Mouse (Mus musculus): ENCODE results near the gene Tnr. TPM values are rescaled to one million over a fixed set of nuclear protein-coding genes. Genes with fewer than 3 reads are reported as not detected.
A peak's percentile ranks its signal among the peaks of the same experiment; 100 is the strongest.

Tnr gene
- polyA plus RNA-seq (2012; rRNA removed): 3.9 and 6.9 TPM in 2 replicates

- DNase-seq (ENCODE audit: low read depth): peak; percentile 90
- TF ChIP-seq POLR2A (IDR thresholded peaks at IDR 0.05; ENCODE audit: borderline replicate concordance, extremely low read depth, insufficient read depth, insufficient read length, poor library complexity, severe bottlenecking): no peak
- peak; percentile 69; the same call in 1 of the 2 replicates for TF ChIP-seq CTCF (IDR thresholded peaks at IDR 0.05; ENCODE audit: borderline replicate concordance, extremely low read depth, insufficient read depth, insufficient read length)
Observed at GRCm38 (mm10) chr1:159523578-159523977, at the start of gene Tnr. TSS of gene Tnr (plus strand) at chr1:159523769.

GRCm38 (mm10) chr1:159489853-159490435 lies 33.6 kb upstream of the Tnr start:
- no peak for TF ChIP-seq CTCF (IDR thresholded peaks at IDR 0.05; ENCODE audit: borderline replicate concordance, extremely low read depth, insufficient read depth, insufficient read length)
- TF ChIP-seq POLR2A (IDR thresholded peaks at IDR 0.05; ENCODE audit: borderline replicate concordance, extremely low read depth, insufficient read depth, insufficient read length, poor library complexity, severe bottlenecking): no peak
- no peak for DNase-seq (ENCODE audit: low read depth)

DNA sequence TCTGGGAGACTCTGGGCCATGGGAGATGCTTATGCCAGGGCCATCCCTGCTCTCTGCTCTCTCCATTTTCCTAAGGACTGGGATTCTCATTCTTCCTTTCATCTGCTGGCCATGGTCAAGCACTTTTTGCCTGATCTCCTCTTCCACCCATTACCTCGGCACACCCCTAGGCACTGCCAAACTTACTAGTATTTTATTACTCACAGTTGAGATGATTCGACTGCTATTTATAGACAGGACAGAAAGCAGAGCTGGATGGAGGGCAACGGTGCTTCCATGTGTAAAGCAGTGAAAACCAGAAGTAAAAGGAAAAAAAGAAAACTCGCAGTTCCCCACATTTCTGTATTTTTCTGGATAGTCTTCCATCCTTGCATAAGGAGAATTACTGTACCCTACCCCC lies 31.0 kb upstream of the Tnr start:
- DNase-seq (ENCODE audit: low read depth): no peak
- TF ChIP-seq CTCF (IDR thresholded peaks at IDR 0.05; ENCODE audit: borderline replicate concordance, extremely low read depth, insufficient read depth, insufficient read length) (no peak), POLR2A (IDR thresholded peaks at IDR 0.05; ENCODE audit: borderline replicate concordance, extremely low read depth, insufficient read depth, insufficient read length, poor library complexity, severe bottlenecking) (no peak)

DNA sequence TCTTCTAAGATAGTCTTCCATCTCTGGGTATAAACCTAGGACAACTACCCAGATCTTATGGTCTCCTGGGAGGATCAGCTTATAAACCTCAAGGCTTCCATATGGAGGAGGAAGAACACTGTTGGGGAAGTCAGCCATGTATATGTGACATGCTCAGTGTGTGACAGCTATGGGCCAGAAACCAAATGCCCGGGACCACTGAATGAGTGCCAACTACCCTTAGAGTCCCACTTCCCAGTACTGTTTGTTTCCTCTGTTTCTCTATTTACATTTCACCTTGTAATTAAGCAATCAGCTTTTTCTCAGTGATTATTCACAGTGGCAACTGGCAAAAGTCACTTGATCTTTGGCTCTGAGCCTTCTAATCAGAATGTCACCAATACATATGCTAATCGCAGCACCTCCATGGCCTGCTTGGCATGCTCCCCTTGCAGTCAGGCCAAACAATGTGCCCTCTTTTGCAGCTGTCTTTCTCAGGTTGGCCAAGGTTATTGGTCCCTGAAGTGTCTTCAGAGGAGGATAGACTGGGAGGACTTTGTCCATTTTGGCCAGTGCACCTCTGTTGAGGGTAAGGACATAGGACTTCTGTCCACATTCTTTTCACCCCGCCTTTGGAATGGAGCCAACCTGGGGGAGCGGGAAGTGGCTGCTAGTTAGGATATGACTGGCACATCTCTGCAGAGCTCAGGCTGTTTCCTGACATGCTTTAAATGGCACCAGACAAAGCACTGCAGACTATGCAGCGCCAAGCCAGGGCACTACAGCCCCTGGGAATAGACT lies 29.7 kb upstream of the Tnr start:
- TF ChIP-seq POLR2A (IDR thresholded peaks at IDR 0.05; ENCODE audit: borderline replicate concordance, extremely low read depth, insufficient read depth, insufficient read length, poor library complexity, severe bottlenecking) (no peak), CTCF (IDR thresholded peaks at IDR 0.05; ENCODE audit: borderline replicate concordance, extremely low read depth, insufficient read depth, insufficient read length) (no peak)
- DNase-seq (ENCODE audit: low read depth): peak; percentile 71

DNA sequence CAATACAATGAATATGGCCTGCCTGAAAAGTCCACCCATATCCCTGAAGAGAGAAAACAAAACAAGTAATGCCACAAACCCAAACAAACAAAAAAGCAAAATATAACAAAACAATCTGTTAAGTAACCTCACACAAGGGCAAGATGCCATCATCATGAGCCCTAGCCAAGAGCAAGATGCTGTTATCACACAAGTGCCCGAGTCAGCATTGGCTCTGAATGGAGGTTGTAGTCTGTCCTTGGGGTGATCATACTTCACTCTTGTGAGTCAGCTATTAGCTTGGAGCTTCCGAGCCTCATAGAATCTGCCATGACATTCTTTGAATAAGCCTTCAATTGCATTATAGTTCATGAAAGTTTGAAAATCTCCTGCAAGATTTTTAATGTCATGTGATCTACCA lies 25.3 kb upstream of the Tnr start:
- no peak for DNase-seq (ENCODE audit: low read depth)
- TF ChIP-seq CTCF (IDR thresholded peaks at IDR 0.05; ENCODE audit: borderline replicate concordance, extremely low read depth, insufficient read depth, insufficient read length) (no peak), POLR2A (IDR thresholded peaks at IDR 0.05; ENCODE audit: borderline replicate concordance, extremely low read depth, insufficient read depth, insufficient read length, poor library complexity, severe bottlenecking) (no peak)

DNA sequence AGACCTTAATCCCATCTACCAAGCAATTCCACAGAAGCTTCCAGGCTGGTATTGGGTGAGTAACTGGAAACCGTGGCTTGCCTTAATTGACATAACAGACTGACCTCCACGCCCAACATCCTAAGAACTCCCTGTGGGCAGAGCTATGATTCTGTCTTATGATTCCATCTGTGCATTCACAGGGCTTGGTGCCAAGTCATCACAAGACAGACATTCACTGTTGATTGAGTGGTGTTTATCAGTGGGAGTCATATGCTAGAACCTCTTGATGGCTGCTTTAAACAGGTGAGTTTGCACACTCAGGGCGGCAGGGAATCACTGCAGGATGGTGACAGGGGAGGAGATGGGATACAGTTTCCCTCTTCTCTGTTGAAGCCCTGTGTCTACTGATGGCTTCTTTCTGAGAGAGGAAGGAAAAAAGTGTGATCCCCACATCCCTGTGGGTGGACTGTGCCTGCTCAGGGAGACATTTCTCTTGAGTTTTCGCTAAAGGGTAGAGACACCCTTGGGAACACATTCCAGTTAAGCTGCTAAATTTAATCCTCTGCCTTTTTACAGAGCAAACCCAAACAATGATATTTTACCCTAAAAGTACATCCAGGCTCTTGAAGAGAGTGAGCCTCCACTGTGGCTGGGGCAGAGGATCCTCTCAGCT lies 23.6 kb upstream of the Tnr start:
- no peak for TF ChIP-seq POLR2A (IDR thresholded peaks at IDR 0.05; ENCODE audit: borderline replicate concordance, extremely low read depth, insufficient read depth, insufficient read length, poor library complexity, severe bottlenecking)
- TF ChIP-seq CTCF (IDR thresholded peaks at IDR 0.05; ENCODE audit: borderline replicate concordance, extremely low read depth, insufficient read depth, insufficient read length): no peak
- no peak for DNase-seq (ENCODE audit: low read depth)

GRCm38 (mm10) chr1:159501911-159502310 lies 21.7 kb upstream of the Tnr start:
- no peak for TF ChIP-seq CTCF (IDR thresholded peaks at IDR 0.05; ENCODE audit: borderline replicate concordance, extremely low read depth, insufficient read depth, insufficient read length)
- DNase-seq (ENCODE audit: low read depth): no peak

- DNase-seq (ENCODE audit: low read depth): no peak
- TF ChIP-seq POLR2A (IDR thresholded peaks at IDR 0.05; ENCODE audit: borderline replicate concordance, extremely low read depth, insufficient read depth, insufficient read length, poor library complexity, severe bottlenecking) (no peak), CTCF (IDR thresholded peaks at IDR 0.05; ENCODE audit: borderline replicate concordance, extremely low read depth, insufficient read depth, insufficient read length) (no peak)
Observed at GRCm38 (mm10) chr1:159510667-159511066, 12.9 kb upstream of the Tnr start.

DNA sequence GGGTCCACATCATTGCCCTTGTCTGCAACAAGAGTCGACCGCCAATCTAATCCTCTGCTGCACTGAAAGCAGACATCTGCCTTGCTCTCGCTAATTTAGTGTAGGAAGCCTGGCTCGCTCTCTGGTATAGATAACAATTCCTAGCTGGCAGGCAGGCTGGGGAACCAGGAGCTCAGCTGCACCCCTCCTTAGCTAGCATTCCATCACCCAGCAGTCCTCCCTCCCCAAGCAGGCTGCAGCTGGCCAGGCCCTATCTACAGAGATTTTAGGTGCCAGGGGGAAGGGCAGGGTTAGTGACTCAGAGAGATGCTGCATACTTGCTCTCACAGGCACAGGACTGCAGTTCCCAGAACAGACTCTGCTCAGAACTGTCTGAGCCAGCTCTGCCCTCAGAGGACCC lies 5.9 kb upstream of the Tnr start:
- peak; percentile 47 for DNase-seq (ENCODE audit: low read depth)
- TF ChIP-seq CTCF (IDR thresholded peaks at IDR 0.05; ENCODE audit: borderline replicate concordance, extremely low read depth, insufficient read depth, insufficient read length) (no peak), POLR2A (IDR thresholded peaks at IDR 0.05; ENCODE audit: borderline replicate concordance, extremely low read depth, insufficient read depth, insufficient read length, poor library complexity, severe bottlenecking) (no peak)

DNA sequence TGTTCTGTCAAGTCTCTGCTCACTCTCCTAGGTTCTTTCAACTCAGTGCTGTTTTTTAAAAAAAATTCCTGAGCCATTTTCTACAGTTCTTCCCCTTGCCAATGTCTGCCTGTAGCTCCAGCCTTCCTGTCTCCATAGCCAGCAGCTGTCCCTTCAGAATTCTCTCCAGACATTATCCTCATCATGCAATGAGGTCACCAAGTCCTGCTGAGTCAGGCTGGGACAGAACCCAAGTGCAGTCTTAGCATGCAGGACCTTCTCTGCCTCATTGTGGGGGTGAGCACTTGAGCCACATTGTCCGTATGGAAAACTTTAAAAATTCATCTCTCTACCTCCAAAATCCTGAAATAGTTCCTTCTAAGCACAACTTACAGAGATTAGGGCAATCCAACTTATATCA lies 4.4 kb upstream of the Tnr start:
- TF ChIP-seq CTCF (IDR thresholded peaks at IDR 0.05; ENCODE audit: borderline replicate concordance, extremely low read depth, insufficient read depth, insufficient read length) (no peak), POLR2A (IDR thresholded peaks at IDR 0.05; ENCODE audit: borderline replicate concordance, extremely low read depth, insufficient read depth, insufficient read length, poor library complexity, severe bottlenecking) (no peak)
- DNase-seq (ENCODE audit: low read depth): no peak

GRCm38 (mm10) chr1:159523069-159523468 lies 500 bp upstream of the Tnr start:
- DNase-seq (ENCODE audit: low read depth): peak; percentile 36
- TF ChIP-seq POLR2A (IDR thresholded peaks at IDR 0.05; ENCODE audit: borderline replicate concordance, extremely low read depth, insufficient read depth, insufficient read length, poor library complexity, severe bottlenecking): no peak
- no peak for TF ChIP-seq CTCF (IDR thresholded peaks at IDR 0.05; ENCODE audit: borderline replicate concordance, extremely low read depth, insufficient read depth, insufficient read length)
